Comparison of ENCODE assay signal across 12 mouse cellular contexts in the genomic region with DNA sequence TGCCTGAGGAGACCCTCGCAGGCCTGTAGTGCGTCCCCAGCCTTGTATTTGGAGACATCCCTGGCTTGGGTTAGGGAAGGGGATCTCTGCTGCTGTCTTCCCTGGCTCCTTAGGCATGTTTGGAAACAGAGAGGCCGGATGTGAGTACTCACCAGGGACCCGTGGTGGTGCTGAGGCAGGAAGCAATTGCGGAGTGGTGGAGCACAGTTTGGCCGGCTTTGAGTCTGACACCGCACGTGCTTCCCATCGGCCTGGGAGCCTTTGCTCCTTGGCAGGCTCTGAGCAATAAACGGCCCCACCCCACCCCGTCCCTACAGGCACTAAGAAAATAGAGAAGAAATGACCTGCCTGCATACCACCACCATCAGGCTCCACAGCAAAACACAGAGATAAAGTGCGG. TPM values are rescaled to one million over a fixed set of nuclear protein-coding genes. Genes with fewer than 3 reads are reported as not detected.
DNase-seq lines count a peak whose midpoint lies in the region; ATAC-seq and TF ChIP-seq lines count a peak whose summit lies in the region.
"Had no signal": no experiment of that assay in that cellular context is flagged by ENCODE, and none has a peak within 500 bp of the region (broad histone marks: within the 10 kb centered on the region; RNA-seq: fewer than 3 reads in every experiment).

No protein-coding gene starts in this region.

- H3K4me1 ChIP-seq in hindbrain, embryonic 15.5 days (replicated peaks): peaks cover 12% of the 10 kb centered on the region; the same call in 1 of the 2 replicates
- no peaks in the 10 kb centered on the region for H3K4me1 ChIP-seq in hindbrain, postnatal 0 days (ENCODE audit: insufficient read depth, low read length)
- no peaks in the 10 kb centered on the region for H3K4me1 ChIP-seq in intestine, postnatal 0 days (replicated peaks; ENCODE audit: control insufficient read depth, insufficient read depth, low read length)
- no peaks in the 10 kb centered on the region for H3K4me1 ChIP-seq in forebrain, embryonic 14.5 days (ENCODE audit: control insufficient read depth, insufficient read depth, low read length)

- no peak for DNase-seq in hindbrain, postnatal 0 days (ENCODE audit: low spot score)
- DNase-seq in MN1 (ENCODE audit: low spot score): peak; percentile 49
- DNase-seq in gastrocnemius, postnatal 25 days: peak; percentile 75
- no peak for DNase-seq in cerebellum, postnatal 14 days
- no peak for DNase-seq in forebrain, embryonic 14.5 days (ENCODE audit: low spot score)
- DNase-seq: B cell, adult 2 months had no signal

- no peak for ATAC-seq in hindbrain, embryonic 15.5 days (ENCODE audit: low FRiP score, low read depth)
- ATAC-seq in hindbrain, postnatal 0 days: no peak
- no peak for ATAC-seq in intestine, postnatal 0 days
- ATAC-seq in forebrain, embryonic 14.5 days: no peak
- ATAC-seq in granulocyte monocyte progenitor cell, adult 5-6 weeks (replicated peaks; ENCODE audit: poor library complexity, severe bottlenecking): no peak
- ATAC-seq: Patski had no signal

- no peaks in the 10 kb centered on the region for H3K9me3 ChIP-seq in hindbrain, embryonic 15.5 days
- no peaks in the 10 kb centered on the region for H3K9me3 ChIP-seq in hindbrain, postnatal 0 days (ENCODE audit: low read length)
- no peaks in the 10 kb centered on the region for H3K9me3 ChIP-seq in intestine, postnatal 0 days (ENCODE audit: control insufficient read depth)
- no peaks in the 10 kb centered on the region for H3K9me3 ChIP-seq in forebrain, embryonic 14.5 days (replicated peaks; ENCODE audit: control insufficient read depth, low read length)

- no peak for TF ChIP-seq CTCF in hindbrain, postnatal 0 days (IDR thresholded peaks at IDR 0.05; ENCODE audit: low read depth)
- no peak for TF ChIP-seq CTCF in intestine, postnatal 0 days (IDR thresholded peaks at IDR 0.05; ENCODE audit: low read depth)

- H3K36me3 ChIP-seq in hindbrain, embryonic 15.5 days: no peaks in the 10 kb centered on the region
- H3K36me3 ChIP-seq in hindbrain, postnatal 0 days (ENCODE audit: insufficient read depth, low read length): no peaks in the 10 kb centered on the region
- H3K36me3 ChIP-seq in intestine, postnatal 0 days (ENCODE audit: control insufficient read depth, insufficient read depth): peaks cover 13% of the 10 kb centered on the region; the same call in 1 of the 2 replicates
- H3K36me3 ChIP-seq in forebrain, embryonic 14.5 days (ENCODE audit: control insufficient read depth, insufficient read depth, low read length): no peaks in the 10 kb centered on the region

- no peaks in the 10 kb centered on the region for H3K27me3 ChIP-seq in hindbrain, embryonic 15.5 days
- no peaks in the 10 kb centered on the region for H3K27me3 ChIP-seq in hindbrain, postnatal 0 days (ENCODE audit: insufficient read depth, low read length)
- no peaks in the 10 kb centered on the region for H3K27me3 ChIP-seq in intestine, postnatal 0 days (replicated peaks; ENCODE audit: control insufficient read depth, insufficient read depth, low read length)
- no peaks in the 10 kb centered on the region for H3K27me3 ChIP-seq in forebrain, embryonic 14.5 days (replicated peaks; ENCODE audit: control insufficient read depth, insufficient read depth, low read length)
- H3K27me3 ChIP-seq: Patski had no signal

- no peak overlapping the region for H3K9ac ChIP-seq in hindbrain, embryonic 15.5 days
- H3K9ac ChIP-seq in hindbrain, postnatal 0 days (replicated peaks; ENCODE audit: low read length): no peak overlapping the region
- no peak overlapping the region for H3K9ac ChIP-seq in intestine, postnatal 0 days (ENCODE audit: low read depth, low read length)
- H3K9ac ChIP-seq in forebrain, embryonic 14.5 days (ENCODE audit: low read length): no peak overlapping the region

- H3K4me3 ChIP-seq in hindbrain, embryonic 15.5 days: no peak overlapping the region
- no peak overlapping the region for H3K4me3 ChIP-seq in hindbrain, postnatal 0 days (ENCODE audit: low read length)
- H3K4me3 ChIP-seq in intestine, postnatal 0 days (ENCODE audit: low read depth, low read length): no peak overlapping the region
- no peak overlapping the region for H3K4me3 ChIP-seq in forebrain, embryonic 14.5 days (ENCODE audit: low read depth, low read length)

- H3K4me2 ChIP-seq in hindbrain, embryonic 15.5 days: no peak overlapping the region
- H3K4me2 ChIP-seq in hindbrain, postnatal 0 days (ENCODE audit: low read depth, low read length): no peak overlapping the region
- no peak overlapping the region for H3K4me2 ChIP-seq in intestine, postnatal 0 days (replicated peaks; ENCODE audit: low read depth)
- no peak overlapping the region for H3K4me2 ChIP-seq in forebrain, embryonic 14.5 days (ENCODE audit: low read length)
- H3K4me2 ChIP-seq: midbrain, embryonic 11.5 days had no signal

- peak overlapping the region; percentile 42; the same call in 1 of the 2 replicates for H3K27ac ChIP-seq in hindbrain, embryonic 15.5 days (replicated peaks)
- H3K27ac ChIP-seq in hindbrain, postnatal 0 days: no peak overlapping the region
- H3K27ac ChIP-seq in intestine, postnatal 0 days (ENCODE audit: low read depth, low read length): 0 out of 2 replicates have a peak overlapping the region, but pooled peaks have one; percentile 2
- H3K27ac ChIP-seq in forebrain, embryonic 14.5 days (ENCODE audit: low read depth, low read length): no peak overlapping the region

- 76% methylated on average over 12 of the region's 12 CpGs for WGBS in hindbrain, embryonic 15.5 days
- 74% methylated on average over 12 of the region's 12 CpGs for WGBS in hindbrain, postnatal 0 days
- WGBS in intestine, postnatal 0 days: 25% methylated on average over 12 of the region's 12 CpGs
- 80% methylated on average over 12 of the region's 12 CpGs for WGBS in forebrain, embryonic 14.5 days

RNA-seq across cellular contexts. Expression of gene Cspg4, which starts 18.0 kb away (rescaled TPM):
- polyA plus RNA-seq in hindbrain, embryonic 15.5 days (2015; fragmentation: Nextera tagmentation; extraction: Ambion mirVana): 8.1 and 8.6 TPM in 2 replicates
- 42.1 and 46.6 TPM in 2 replicates for total RNA-seq in hindbrain, postnatal 0 days (2014; rRNA removed)
- polyA plus RNA-seq in hindbrain, postnatal 0 days (2015; fragmentation: Nextera tagmentation; extraction: Ambion mirVana): 7.3 and 7.6 TPM in 2 replicates
- total RNA-seq in gastrocnemius, postnatal 25 days (2021): 1 to 10 TPM; 6.5 to 9.4 TPM
- polyA plus RNA-seq in intestine, postnatal 0 days (2015; fragmentation: Nextera tagmentation; extraction: Ambion mirVana): 8.2 and 8.5 TPM in 2 replicates
- polyA plus RNA-seq in forebrain, embryonic 14.5 days (2014; fragmentation: Nextera tagmentation; extraction: Ambion mirVana): 3.0 and 4.8 TPM in 2 replicates
- not detected in 2 replicates for total RNA-seq in granulocyte monocyte progenitor cell, adult 5-6 weeks (2014; fragmentation: Nextera tagmentation)
- not detected in 2 replicates for total RNA-seq in granulocyte monocyte progenitor cell, adult 5-6 weeks (2017)

RNA-seq across cellular contexts. Expression of gene Odf3l1, which starts 18.3 kb away (rescaled TPM):
- 0.12 TPM in 1 of 2 replicates, not detected in the other for polyA plus RNA-seq in hindbrain, embryonic 15.5 days (2015; fragmentation: Nextera tagmentation; extraction: Ambion mirVana)
- 0.42 TPM in 1 of 2 replicates, not detected in the other for total RNA-seq in hindbrain, postnatal 0 days (2014; rRNA removed)
- 0.14 and 0.16 TPM in 2 replicates for polyA plus RNA-seq in hindbrain, postnatal 0 days (2015; fragmentation: Nextera tagmentation; extraction: Ambion mirVana)
- under 1 TPM in 1 of 2 experiments, not detected in 1; 0.67 TPM for total RNA-seq in gastrocnemius, postnatal 25 days (2021)
- 0.70 and 0.97 TPM in 2 replicates for polyA plus RNA-seq in intestine, postnatal 0 days (2015; fragmentation: Nextera tagmentation; extraction: Ambion mirVana)
- polyA plus RNA-seq in forebrain, embryonic 14.5 days (2014; fragmentation: Nextera tagmentation; extraction: Ambion mirVana): not detected in 2 replicates
- total RNA-seq in granulocyte monocyte progenitor cell, adult 5-6 weeks (2014; fragmentation: Nextera tagmentation): not detected in 2 replicates
- total RNA-seq in granulocyte monocyte progenitor cell, adult 5-6 weeks (2017): not detected in 2 replicates
- total RNA-seq: left cerebral cortex, postnatal 25 days had no signal
- polyA plus RNA-seq: midbrain, embryonic 11.5 days; Patski had no signal

RNA-seq across cellular contexts. Expression of gene Snx33, which starts 45.4 kb away (rescaled TPM):
- polyA plus RNA-seq in hindbrain, embryonic 15.5 days (2015; fragmentation: Nextera tagmentation; extraction: Ambion mirVana): 2.8 and 3.1 TPM in 2 replicates
- 6.7 and 9.7 TPM in 2 replicates for total RNA-seq in hindbrain, postnatal 0 days (2014; rRNA removed)
- polyA plus RNA-seq in hindbrain, postnatal 0 days (2015; fragmentation: Nextera tagmentation; extraction: Ambion mirVana): 2.3 and 2.4 TPM in 2 replicates
- 1 to 10 TPM; 3.4 to 5.4 TPM for total RNA-seq in gastrocnemius, postnatal 25 days (2021)
- 2.0 and 2.5 TPM in 2 replicates for polyA plus RNA-seq in intestine, postnatal 0 days (2015; fragmentation: Nextera tagmentation; extraction: Ambion mirVana)
- polyA plus RNA-seq in forebrain, embryonic 14.5 days (2014; fragmentation: Nextera tagmentation; extraction: Ambion mirVana): 1.7 and 1.9 TPM in 2 replicates
- total RNA-seq in granulocyte monocyte progenitor cell, adult 5-6 weeks (2014; fragmentation: Nextera tagmentation): 2.1 and 5.0 TPM in 2 replicates
- total RNA-seq in granulocyte monocyte progenitor cell, adult 5-6 weeks (2017): 1.5 and 2.0 TPM in 2 replicates

RNA-seq across cellular contexts. Expression of gene Imp3, which starts 54.5 kb away (rescaled TPM):
- 70.5 and 70.7 TPM in 2 replicates for polyA plus RNA-seq in hindbrain, embryonic 15.5 days (2015; fragmentation: Nextera tagmentation; extraction: Ambion mirVana)
- 142 and 178 TPM in 2 replicates for total RNA-seq in hindbrain, postnatal 0 days (2014; rRNA removed)
- polyA plus RNA-seq in hindbrain, postnatal 0 days (2015; fragmentation: Nextera tagmentation; extraction: Ambion mirVana): 77.2 and 80.5 TPM in 2 replicates
- 10 to 100 TPM; 45.1 to 45.3 TPM for total RNA-seq in gastrocnemius, postnatal 25 days (2021)
- 58.4 and 59.8 TPM in 2 replicates for polyA plus RNA-seq in intestine, postnatal 0 days (2015; fragmentation: Nextera tagmentation; extraction: Ambion mirVana)
- polyA plus RNA-seq in forebrain, embryonic 14.5 days (2014; fragmentation: Nextera tagmentation; extraction: Ambion mirVana): 91.1 and 100 TPM in 2 replicates
- 95.8 and 123 TPM in 2 replicates for total RNA-seq in granulocyte monocyte progenitor cell, adult 5-6 weeks (2014; fragmentation: Nextera tagmentation)
- total RNA-seq in granulocyte monocyte progenitor cell, adult 5-6 weeks (2017): 65.1 and 69.7 TPM in 2 replicates

Comparison
In these comparisons a context has a peak if more than half of its experiments do, and no peak if none do; other contexts are left out.
1. H3K27ac ChIP-seq: peak in hindbrain, embryonic 15.5 days (single experiment) and intestine, postnatal 0 days (single experiment); none in hindbrain, postnatal 0 days (single experiment) and forebrain, embryonic 14.5 days (single experiment).
2. DNase-seq: peak in MN1 (single experiment) and gastrocnemius, postnatal 25 days (single experiment); none in hindbrain, postnatal 0 days (single experiment), cerebellum, postnatal 14 days (0 of 2) and forebrain, embryonic 14.5 days (single experiment).